Mouse (Mus musculus) heart, embryonic 14.5 days (tissue): Measurements from ENCODE around the gene Ptpn4. TPM values are rescaled to one million over a fixed set of nuclear protein-coding genes. Genes with fewer than 3 reads are reported as not detected.

ENCODE experiments used
- ATAC-seq: fragments of 200-750 bp; cut with Nextera tagmentation; 2 replicates; pipeline ENCODE4 v1.8.0; 2017; ENCODE audit warnings: low read depth, moderate TSS enrichment; ENCODE audit not compliant: insufficient number of reproducible peaks, insufficient read depth, low FRiP score
- H3K27ac ChIP-seq, 2 experiments: fragments of 200-500 bp in 1 of 2; fragments of 300-500 bp in 1 of 2; sonication (generic) in 1 of 2; replicated peaks in 1 of 2; 2 replicates each; pipeline ENCODE4 v1.5.1; 2012 to 2014; ENCODE audit warnings: low read depth in 2 of 2, low read length in 2 of 2, control low read depth in 1 of 2, mild to moderate bottlenecking in 1 of 2, mixed read lengths in 1 of 2; ENCODE audit not compliant: control insufficient read depth in 1 of 2, insufficient read depth in 1 of 2
- H3K27me3 ChIP-seq: fragments of 300-500 bp; sonication (generic); 2 replicates; pipeline ENCODE4 v1.6.1; 2014; ENCODE audit warnings: mild to moderate bottlenecking, low read length, control low read depth; ENCODE audit not compliant: control insufficient read depth, insufficient read depth
- H3K36me3 ChIP-seq: fragments of 300-500 bp; sonication (generic); 2 replicates; pipeline ENCODE4 v1.6.1; 2014; ENCODE audit warnings: mild to moderate bottlenecking, control low read depth, low read length, mixed read lengths; ENCODE audit not compliant: control insufficient read depth, insufficient read depth
- H3K4me1 ChIP-seq, 2 experiments: fragments of 200-500 bp in 1 of 2; fragments of 300-500 bp in 1 of 2; sonication (generic) in 1 of 2; 2 replicates each; pipeline ENCODE4 v1.6.1; 2012 to 2014; ENCODE audit warnings: low read length in 2 of 2, control low read depth in 1 of 2, mixed read lengths in 1 of 2; ENCODE audit not compliant: control insufficient read depth in 2 of 2, insufficient read depth in 2 of 2
- H3K4me2 ChIP-seq: fragments of 300-500 bp; sonication (generic); 2 replicates; pipeline ENCODE4 v1.6.1; 2014; ENCODE audit warnings: mild to moderate bottlenecking, low read length
- H3K4me3 ChIP-seq, 2 experiments: fragments of 200-500 bp in 1 of 2; fragments of 300-500 bp in 1 of 2; sonication (generic) in 1 of 2; 2 replicates each; pipeline ENCODE4 v1.5.1; 2012 to 2014; ENCODE audit warnings: low read length in 2 of 2, mild to moderate bottlenecking in 2 of 2, control low read depth in 1 of 2, low read depth in 1 of 2, moderate library complexity in 1 of 2; ENCODE audit not compliant: control insufficient read depth in 1 of 2, insufficient read depth in 1 of 2
- H3K9ac ChIP-seq: fragments of 300-500 bp; sonication (generic); 2 replicates; pipeline ENCODE4 v1.6.1; 2014; ENCODE audit warnings: mild to moderate bottlenecking, low read length
- H3K9me3 ChIP-seq: fragments of 300-500 bp; sonication (generic); 2 replicates; pipeline ENCODE4 v1.6.1; 2016; ENCODE audit warnings: low read length, control low read depth; ENCODE audit not compliant: control insufficient read depth
- WGBS: fragments of 180-500 bp; shearing (Covaris S2); extraction: QIAGEN DNeasy Blood & Tissue Kit; methylation state at CpG from one replicate; pipeline ENCODE4 v1.1.7; 2014; 5-methylcytosine and 5-hydroxymethylcytosine counted together
- polyA plus RNA-seq: library from polyadenylated mRNA; unstranded; fragments of >200 nt; fragmentation: Nextera tagmentation; extraction: Ambion mirVana; gene quantifications from 2 replicates; pipeline ENCODE4 v1.2.1, GENCODE M21; 2014

Ptpn4 gene
- polyA plus RNA-seq, 1 experiment from 2014 or later, result 7.5 TPM

GRCm38 (mm10) chr1:119666904-119667303 is 170.5 kb downstream of the Ptpn4 start:
- Histone ChIP-seq H3K27me3 (no peaks in the 10 kb centered on the region), H3K9ac (no peak overlapping the region), H3K4me1 (no peaks in the 10 kb centered on the region), H3K4me2 (no peak overlapping the region), H3K27ac (no peak overlapping the region), H3K9me3 (no peaks in the 10 kb centered on the region), H3K4me3 (no peak overlapping the region), H3K36me3 (peaks cover 8% of the 10 kb centered on the region; the same call in 1 of the 2 replicates)
- no peak for ATAC-seq
- 87% methylated on average over 7 of the region's 7 CpGs for WGBS

- H3K9ac ChIP-seq, result no peak overlapping the region
- H3K4me3 ChIP-seq, result no peak overlapping the region
- no peaks in the 10 kb centered on the region for H3K9me3 ChIP-seq
- peaks cover 2 to 5% of the 10 kb centered on the region in 2 experiments; a peak in 1 of 4 replicates for H3K4me1 ChIP-seq
- H3K27me3 ChIP-seq, result no peaks in the 10 kb centered on the region
- H3K4me2 ChIP-seq, result no peak overlapping the region
- H3K36me3 ChIP-seq, result peaks cover 2% of the 10 kb centered on the region
- ATAC-seq, result no peak
- no peak overlapping the region for H3K27ac ChIP-seq
- WGBS, result 77% methylated on average over 2 of the region's 2 CpGs
These were observed 183.1 kb downstream of the Ptpn4 start for GRCm38 (mm10) chr1:119654307-119654706.

- H3K27me3 ChIP-seq, result no peaks in the 10 kb centered on the region
- H3K27ac ChIP-seq, result no peak overlapping the region
These were observed 187.0 kb downstream of the Ptpn4 start for GRCm38 (mm10) chr1:119650386-119650785.

GRCm38 (mm10) chr1:119649627-119650026 is 187.8 kb downstream of the Ptpn4 start:
- Histone ChIP-seq H3K27ac (peak overlapping the region in 1 of 2 experiments; percentile 74; a peak in 1 of 4 replicates), H3K9ac (no peak overlapping the region), H3K4me1 (peaks cover 2 to 12% of the 10 kb centered on the region in 2 experiments), H3K36me3 (no peaks in the 10 kb centered on the region), H3K4me3 (no peak overlapping the region), H3K4me2 (no peak overlapping the region), H3K9me3 (no peaks in the 10 kb centered on the region), H3K27me3 (no peaks in the 10 kb centered on the region)
- ATAC-seq, result no peak
- WGBS, result 8% methylated on average over 2 of the region's 2 CpGs

More at GRCm38 (mm10) chr1:119650386-119650785, 187.0 kb downstream of the Ptpn4 start:
- no peak for ATAC-seq
- Histone ChIP-seq H3K4me2 (no peak overlapping the region), H3K9ac (no peak overlapping the region), H3K36me3 (no peaks in the 10 kb centered on the region), H3K9me3 (no peaks in the 10 kb centered on the region), H3K4me1 (peaks cover 2 to 12% of the 10 kb centered on the region in 2 experiments), H3K4me3 (no peak overlapping the region)
- WGBS, result 77% methylated on average over 5 of the region's 5 CpGs

GRCm38 (mm10) chr1:119648205-119649111 is 189.0 kb downstream of the Ptpn4 start, which contains the start of gene Epb41l5:
Epb41l5 (minus strand) TSS chr1:119649000.
- Histone ChIP-seq H3K27me3 (no peaks in the 10 kb centered on the region), H3K9me3 (no peaks in the 10 kb centered on the region), H3K4me2 (peak within 1 kb of the TSS; percentile 71), H3K4me3 (peak within 1 kb of the TSS; percentile 73 to 94), H3K4me1 (peaks cover 2 to 12% of the 10 kb centered on the region in 2 experiments), H3K9ac (peak within 1 kb of the TSS; percentile 75), H3K27ac (peak within 1 kb of the TSS; percentile 74 to 90), H3K36me3 (no peaks in the 10 kb centered on the region)
- under 1% methylated on average over 86 of the region's 86 CpGs for WGBS
- peak; percentile 93 for ATAC-seq

GRCm38 (mm10) chr1:119646356-119646755 is 191.1 kb downstream of the Ptpn4 start:
- Histone ChIP-seq H3K4me2 (no peak overlapping the region), H3K27me3 (no peaks in the 10 kb centered on the region), H3K36me3 (no peaks in the 10 kb centered on the region), H3K9ac (no peak overlapping the region), H3K9me3 (no peaks in the 10 kb centered on the region), H3K4me1 (peaks cover 2 to 12% of the 10 kb centered on the region in 2 experiments), H3K4me3 (no peak overlapping the region), H3K27ac (no peak overlapping the region)
- WGBS, result 67% methylated on average over 2 of the region's 2 CpGs
- no peak for ATAC-seq

GRCm38 (mm10) chr1:119642367-119642766 is 195.0 kb downstream of the Ptpn4 start:
- no peak overlapping the region for H3K4me3 ChIP-seq
- H3K27ac ChIP-seq, result no peak overlapping the region
- H3K9me3 ChIP-seq, result no peaks in the 10 kb centered on the region
- no peak overlapping the region for H3K9ac ChIP-seq
- peak overlapping the region; percentile 17; the same call in 1 of the 2 replicates for H3K4me2 ChIP-seq
- no peaks in the 10 kb centered on the region for H3K27me3 ChIP-seq
- H3K36me3 ChIP-seq, result no peaks in the 10 kb centered on the region
- peak; percentile 56; the same call in 1 of the 2 replicates for ATAC-seq
- H3K4me1 ChIP-seq, result peaks cover 0 to 3% of the 10 kb centered on the region in 2 experiments; a peak in 3 of 4 replicates
- 25% methylated on average over 12 of the region's 12 CpGs for WGBS
